Mouse (Mus musculus) cortical plate, adult 2 months (tissue): ENCODE data around the gene Rhbdd1.

Experiments used
- CTCF ChIP-seq: fragments of 200-500 bp; IDR thresholded peaks from 2 replicates; pipeline ENCODE4 v1.5.1; 2011; ENCODE audit warnings: mild to moderate bottlenecking, control low read depth, low read length; ENCODE audit not compliant: insufficient read depth; ENCODE audit errors: extremely low read depth
- POLR2A ChIP-seq: fragments of 200-500 bp; IDR thresholded peaks from 2 replicates; pipeline ENCODE4 v1.6.1; 2011; ENCODE audit warnings: mild to moderate bottlenecking, low read length, control low read depth; ENCODE audit not compliant: insufficient read depth; ENCODE audit errors: extremely low read depth

GRCm38 (mm10) chr1:82279768-82280167, 36.5 kb upstream of the Rhbdd1 start:
- TF ChIP-seq CTCF (no peak), POLR2A (no peak)
